Mouse (Mus musculus): ENCODE results near the gene Stxbp1. TPM values are rescaled to one million over a fixed set of nuclear protein-coding genes. Genes with fewer than 3 reads are reported as not detected.

Gene Stxbp1
- polyA plus RNA-seq (2011; ENCODE audit: insufficient read depth, insufficient read length, low read depth, missing spikeins): 21.1 and 22.0 TPM in 2 replicates

DNA sequence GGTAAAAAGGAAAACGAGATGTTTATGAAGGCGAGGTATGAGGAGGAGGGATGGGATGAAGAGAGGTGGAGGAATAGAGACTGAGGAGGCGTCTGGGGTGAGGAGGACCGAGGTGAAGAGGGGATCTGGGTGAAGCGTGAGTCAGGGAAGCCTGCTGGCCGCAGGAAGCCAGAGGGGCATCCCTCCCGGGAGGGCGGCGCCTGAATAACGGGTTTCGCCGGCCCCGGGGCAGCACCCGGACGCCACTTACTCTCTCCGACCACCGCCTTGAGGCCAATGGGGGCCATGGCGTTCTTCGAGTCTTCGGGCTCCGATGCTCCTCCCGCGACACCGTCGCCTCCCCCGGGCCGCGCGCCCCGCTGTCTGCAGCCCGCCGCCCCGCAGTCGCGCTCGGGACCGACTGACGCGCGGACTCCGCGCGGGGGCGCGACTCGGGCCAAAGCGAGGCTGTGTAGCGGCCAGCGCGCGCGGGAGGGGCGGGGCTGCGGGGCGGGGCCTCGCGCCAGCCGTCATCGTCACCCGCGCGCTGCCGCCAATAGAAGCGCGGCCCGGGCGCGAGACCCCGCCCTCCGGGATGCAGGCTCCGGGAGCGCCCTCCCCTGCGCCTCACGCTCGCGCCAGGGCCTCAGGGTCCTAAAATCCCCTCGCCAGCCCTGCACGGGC lies at the start of gene Stxbp1:
Stxbp1 (minus strand) TSS at position 441 of the 663 bp plus-strand sequence.
- H3K4me3 ChIP-seq (ENCODE audit: low read depth, low read length): peak within 1 kb of the TSS; percentile 98
- TF ChIP-seq POLR2A (IDR thresholded peaks at IDR 0.05; ENCODE audit: insufficient read depth, low read length) (no peak), CTCF (IDR thresholded peaks at IDR 0.05; ENCODE audit: low read depth, low read length) (no peak), EP300 (IDR thresholded peaks at IDR 0.05; ENCODE audit: insufficient read depth, low read depth, low read length) (no peak)
- no peak within 1 kb of the TSS for H3K27ac ChIP-seq (ENCODE audit: insufficient read depth, low read length)
- no peaks in the 10 kb centered on the region for H3K36me3 ChIP-seq (ENCODE audit: control insufficient read depth, insufficient read depth, low read length, poor library complexity, severe bottlenecking)
- no peaks in the 10 kb centered on the region for H3K4me1 ChIP-seq (ENCODE audit: control insufficient read depth, insufficient read depth, low read length)
- H3K9me3 ChIP-seq (replicated peaks; ENCODE audit: control insufficient read depth, insufficient read depth, low read length, poor library complexity, severe bottlenecking): no peaks in the 10 kb centered on the region
- H3K9ac ChIP-seq (ENCODE audit: low read depth, poor library complexity, severe bottlenecking): peak within 1 kb of the TSS; percentile 19
- H3K27me3 ChIP-seq (ENCODE audit: control insufficient read depth, insufficient read depth, low read length, poor library complexity, severe bottlenecking): no peaks in the 10 kb centered on the region

- Histone ChIP-seq H3K9me3 (replicated peaks; ENCODE audit: control insufficient read depth, insufficient read depth, low read length, poor library complexity, severe bottlenecking) (no peaks in the 10 kb centered on the region), H3K9ac (ENCODE audit: low read depth, poor library complexity, severe bottlenecking) (no peak overlapping the region), H3K27ac (ENCODE audit: insufficient read depth, low read length) (no peak overlapping the region), H3K27me3 (ENCODE audit: control insufficient read depth, insufficient read depth, low read length, poor library complexity, severe bottlenecking) (no peaks in the 10 kb centered on the region), H3K4me3 (ENCODE audit: low read depth, low read length) (no peak overlapping the region), H3K36me3 (ENCODE audit: control insufficient read depth, insufficient read depth, low read length, poor library complexity, severe bottlenecking) (no peaks in the 10 kb centered on the region), H3K4me1 (ENCODE audit: control insufficient read depth, insufficient read depth, low read length) (peaks cover 23% of the 10 kb centered on the region)
- TF ChIP-seq POLR2A (IDR thresholded peaks at IDR 0.05; ENCODE audit: insufficient read depth, low read length) (no peak), EP300 (IDR thresholded peaks at IDR 0.05; ENCODE audit: insufficient read depth, low read depth, low read length) (no peak), CTCF (IDR thresholded peaks at IDR 0.05; ENCODE audit: low read depth, low read length) (no peak)
Measured at GRCm38 (mm10) chr2:32896507-32897147, 49.6 kb upstream of the Stxbp1 start.

DNA sequence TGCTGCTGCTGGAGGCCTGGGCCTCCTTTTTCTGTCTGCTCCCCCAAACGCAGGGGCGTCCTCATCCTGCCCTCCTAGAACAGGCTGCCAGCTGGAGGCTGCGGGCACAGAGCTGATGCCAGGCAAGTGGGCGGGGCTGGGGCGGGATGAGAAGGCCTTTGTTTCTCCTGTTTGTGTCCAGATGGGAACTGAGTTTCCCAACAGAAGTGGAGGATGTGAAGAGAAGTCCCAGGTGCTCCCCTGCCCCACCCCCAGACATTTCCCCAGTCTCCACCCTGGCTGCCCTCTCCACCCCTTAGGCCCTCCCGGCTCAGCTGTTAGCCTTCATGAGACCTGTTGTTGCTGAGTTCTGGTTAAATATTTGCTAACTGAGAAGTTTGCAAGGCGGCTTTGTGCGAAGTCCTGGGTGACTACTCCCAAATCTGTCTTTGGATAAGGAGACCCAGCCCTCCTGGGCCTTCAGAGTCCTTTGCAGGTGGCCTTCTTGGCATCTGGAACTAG lies 48.6 kb upstream of the Stxbp1 start:
- Histone ChIP-seq H3K27ac (ENCODE audit: insufficient read depth, low read length) (peak overlapping the region; percentile 54; the same call in 1 of the 2 replicates), H3K9me3 (replicated peaks; ENCODE audit: control insufficient read depth, insufficient read depth, low read length, poor library complexity, severe bottlenecking) (no peaks in the 10 kb centered on the region), H3K27me3 (ENCODE audit: control insufficient read depth, insufficient read depth, low read length, poor library complexity, severe bottlenecking) (no peaks in the 10 kb centered on the region), H3K4me1 (ENCODE audit: control insufficient read depth, insufficient read depth, low read length) (peaks cover 23% of the 10 kb centered on the region), H3K4me3 (ENCODE audit: low read depth, low read length) (no peak overlapping the region), H3K9ac (ENCODE audit: low read depth, poor library complexity, severe bottlenecking) (no peak overlapping the region), H3K36me3 (ENCODE audit: control insufficient read depth, insufficient read depth, low read length, poor library complexity, severe bottlenecking) (no peaks in the 10 kb centered on the region)
- TF ChIP-seq POLR2A (IDR thresholded peaks at IDR 0.05; ENCODE audit: insufficient read depth, low read length) (no peak), CTCF (IDR thresholded peaks at IDR 0.05; ENCODE audit: low read depth, low read length) (no peak), EP300 (IDR thresholded peaks at IDR 0.05; ENCODE audit: insufficient read depth, low read depth, low read length) (0 out of 2 replicates have a peak, but pooled peaks have one; percentile 44)

GRCm38 (mm10) chr2:32894097-32894496 lies 47.1 kb upstream of the Stxbp1 start:
- TF ChIP-seq EP300 (IDR thresholded peaks at IDR 0.05; ENCODE audit: insufficient read depth, low read depth, low read length): no peak
- no peak for TF ChIP-seq CTCF (IDR thresholded peaks at IDR 0.05; ENCODE audit: low read depth, low read length)
- TF ChIP-seq POLR2A (IDR thresholded peaks at IDR 0.05; ENCODE audit: insufficient read depth, low read length): no peak
- Histone ChIP-seq H3K9me3 (replicated peaks; ENCODE audit: control insufficient read depth, insufficient read depth, low read length, poor library complexity, severe bottlenecking) (no peaks in the 10 kb centered on the region), H3K27me3 (ENCODE audit: control insufficient read depth, insufficient read depth, low read length, poor library complexity, severe bottlenecking) (no peaks in the 10 kb centered on the region), H3K27ac (ENCODE audit: insufficient read depth, low read length) (no peak overlapping the region), H3K4me3 (ENCODE audit: low read depth, low read length) (no peak overlapping the region), H3K4me1 (ENCODE audit: control insufficient read depth, insufficient read depth, low read length) (peaks cover 23% of the 10 kb centered on the region), H3K36me3 (ENCODE audit: control insufficient read depth, insufficient read depth, low read length, poor library complexity, severe bottlenecking) (no peaks in the 10 kb centered on the region), H3K9ac (ENCODE audit: low read depth, poor library complexity, severe bottlenecking) (no peak overlapping the region)

- H3K4me3 ChIP-seq (ENCODE audit: low read depth, low read length): no peak overlapping the region
- H3K27me3 ChIP-seq (ENCODE audit: control insufficient read depth, insufficient read depth, low read length, poor library complexity, severe bottlenecking): no peaks in the 10 kb centered on the region
- H3K36me3 ChIP-seq (ENCODE audit: control insufficient read depth, insufficient read depth, low read length, poor library complexity, severe bottlenecking): no peaks in the 10 kb centered on the region
- TF ChIP-seq POLR2A (IDR thresholded peaks at IDR 0.05; ENCODE audit: insufficient read depth, low read length) (no peak), EP300 (IDR thresholded peaks at IDR 0.05; ENCODE audit: insufficient read depth, low read depth, low read length) (no peak), CTCF (IDR thresholded peaks at IDR 0.05; ENCODE audit: low read depth, low read length) (no peak)
- H3K4me1 ChIP-seq (ENCODE audit: control insufficient read depth, insufficient read depth, low read length): peaks cover 17% of the 10 kb centered on the region
- H3K9ac ChIP-seq (ENCODE audit: low read depth, poor library complexity, severe bottlenecking): no peak overlapping the region
- H3K27ac ChIP-seq (ENCODE audit: insufficient read depth, low read length): no peak overlapping the region
- no peaks in the 10 kb centered on the region for H3K9me3 ChIP-seq (replicated peaks; ENCODE audit: control insufficient read depth, insufficient read depth, low read length, poor library complexity, severe bottlenecking)
Measured at GRCm38 (mm10) chr2:32892490-32892889, 45.4 kb upstream of the Stxbp1 start.

GRCm38 (mm10) chr2:32891278-32891677 lies 44.2 kb upstream of the Stxbp1 start:
- Histone ChIP-seq H3K4me3 (ENCODE audit: low read depth, low read length) (no peak overlapping the region), H3K27me3 (ENCODE audit: control insufficient read depth, insufficient read depth, low read length, poor library complexity, severe bottlenecking) (no peaks in the 10 kb centered on the region), H3K9ac (ENCODE audit: low read depth, poor library complexity, severe bottlenecking) (no peak overlapping the region), H3K27ac (ENCODE audit: insufficient read depth, low read length) (no peak overlapping the region), H3K36me3 (ENCODE audit: control insufficient read depth, insufficient read depth, low read length, poor library complexity, severe bottlenecking) (no peaks in the 10 kb centered on the region), H3K9me3 (replicated peaks; ENCODE audit: control insufficient read depth, insufficient read depth, low read length, poor library complexity, severe bottlenecking) (no peaks in the 10 kb centered on the region), H3K4me1 (ENCODE audit: control insufficient read depth, insufficient read depth, low read length) (peaks cover 8% of the 10 kb centered on the region)
- TF ChIP-seq CTCF (IDR thresholded peaks at IDR 0.05; ENCODE audit: low read depth, low read length) (no peak), EP300 (IDR thresholded peaks at IDR 0.05; ENCODE audit: insufficient read depth, low read depth, low read length) (no peak), POLR2A (IDR thresholded peaks at IDR 0.05; ENCODE audit: insufficient read depth, low read length) (no peak)

All from ES-Bruce4 (cell line).